Mouse (Mus musculus) forebrain, embryonic 11.5 days (tissue): ENCODE measurements around the gene Ctbp2. TPM values are rescaled to one million over a fixed set of nuclear protein-coding genes. Genes with fewer than 3 reads are reported as not detected.

ENCODE experiments used
- ATAC-seq: fragments of 200-750 bp; cut with Nextera tagmentation; replicated peaks from 2 replicates; pipeline ENCODE4 v1.8.0; 2017; ENCODE audit warnings: moderate TSS enrichment; ENCODE audit not compliant: low FRiP score
- DNase-seq: peaks from one replicate; pipeline ENCODE4 v3.0.0-alpha.2; 2017; ENCODE audit warnings: low spot score
- H3K27ac ChIP-seq: fragments of 300-500 bp; sonication (generic); 2 replicates; pipeline ENCODE4 v1.5.1; 2014; ENCODE audit warnings: low read depth, low read length
- H3K27me3 ChIP-seq: fragments of 300-500 bp; sonication (generic); 2 replicates; pipeline ENCODE4 v1.6.1; 2014; ENCODE audit warnings: mild to moderate bottlenecking, low read length, mixed read lengths; ENCODE audit not compliant: control insufficient read depth, insufficient read depth
- H3K36me3 ChIP-seq: fragments of 300-500 bp; sonication (generic); 2 replicates; pipeline ENCODE4 v1.6.1; 2014; ENCODE audit warnings: mild to moderate bottlenecking, low read length, moderate library complexity, mixed read lengths; ENCODE audit not compliant: control insufficient read depth, insufficient read depth
- H3K4me1 ChIP-seq: fragments of 300-500 bp; sonication (generic); replicated peaks from 2 replicates; pipeline ENCODE4 v1.6.1; 2014; ENCODE audit warnings: low read length, mixed read lengths; ENCODE audit not compliant: control insufficient read depth, insufficient read depth
- H3K4me2 ChIP-seq: fragments of 300-500 bp; sonication (generic); 2 replicates; pipeline ENCODE4 v1.6.1; 2014; ENCODE audit warnings: low read depth, mild to moderate bottlenecking, low read length, moderate library complexity, mixed read lengths; ENCODE audit not compliant: severe bottlenecking
- H3K4me3 ChIP-seq: fragments of 300-500 bp; sonication (generic); 2 replicates; pipeline ENCODE4 v1.5.1; 2014; ENCODE audit warnings: low read depth, low read length
- H3K9ac ChIP-seq: fragments of 300-500 bp; sonication (generic); 2 replicates; pipeline ENCODE4 v1.6.1; 2014; ENCODE audit warnings: low read length
- H3K9me3 ChIP-seq: fragments of 300-500 bp; sonication (generic); 2 replicates; pipeline ENCODE4 v1.6.1; 2016; ENCODE audit warnings: low read length, mixed read lengths; ENCODE audit not compliant: control insufficient read depth
- WGBS: fragments of 180-500 bp; shearing (Covaris S2); extraction: QIAGEN DNeasy Blood & Tissue Kit; methylation state at CpG from one replicate; pipeline ENCODE4 v1.1.7; 2014; 5-methylcytosine and 5-hydroxymethylcytosine counted together
- polyA plus RNA-seq: library from polyadenylated mRNA; unstranded; fragments of >200 nt; fragmentation: Nextera tagmentation; extraction: Ambion mirVana; gene quantifications from 2 replicates; pipeline ENCODE4 v1.2.1, GENCODE M21; 2014

Ctbp2 gene
- polyA plus RNA-seq, 1 experiment from 2014 or later, result 137 TPM

DNA sequence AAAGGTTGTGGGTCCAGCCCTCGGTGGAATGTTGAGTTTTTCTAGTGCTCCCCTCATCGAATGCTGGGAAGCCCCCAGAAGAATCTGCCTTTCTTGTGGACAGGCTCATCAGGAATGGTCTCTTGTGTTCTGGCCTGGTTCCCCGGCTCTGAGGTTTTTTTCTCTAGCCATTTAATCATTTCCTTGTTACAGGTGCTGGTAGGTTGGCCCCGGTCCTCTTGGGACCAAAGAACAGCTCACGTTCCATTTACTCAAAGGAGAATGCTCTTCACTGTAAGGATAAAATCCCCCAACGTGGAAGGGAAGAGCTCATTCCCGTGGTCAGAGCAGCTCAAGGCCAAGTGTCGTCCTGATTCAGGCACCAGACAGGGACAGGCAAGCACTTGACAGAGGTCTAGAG is 114.5 kb downstream of the Ctbp2 start:
- WGBS, result 85% methylated on average over 8 of the region's 8 CpGs
- DNase-seq, result no peak
- Histone ChIP-seq H3K4me3 (no peak overlapping the region), H3K4me1 (peaks cover 10% of the 10 kb centered on the region), H3K9me3 (no peaks in the 10 kb centered on the region), H3K36me3 (no peaks in the 10 kb centered on the region), H3K27me3 (no peaks in the 10 kb centered on the region), H3K9ac (no peak overlapping the region), H3K4me2 (no peak overlapping the region), H3K27ac (no peak overlapping the region)
- no peak for ATAC-seq

DNA sequence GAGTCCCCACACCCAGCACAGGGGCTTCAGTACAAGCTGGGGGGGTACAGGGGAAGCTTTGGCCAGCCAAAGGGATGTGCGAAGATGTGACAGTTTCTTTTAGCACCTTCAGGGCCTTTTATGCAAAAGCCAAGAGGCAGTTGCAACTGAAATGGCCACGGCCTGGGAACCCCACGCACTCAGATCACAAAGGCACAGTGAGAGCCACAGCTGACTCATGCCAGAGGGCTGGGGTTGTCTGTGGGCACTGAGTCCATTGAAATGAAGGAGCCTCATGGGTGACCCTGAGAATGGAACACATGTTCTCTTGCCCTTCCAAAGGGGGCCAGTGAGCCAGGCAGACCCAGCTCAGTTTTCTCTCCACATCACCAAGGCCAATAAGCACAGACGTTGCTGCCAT is 115.5 kb downstream of the Ctbp2 start:
- no peak overlapping the region for H3K4me2 ChIP-seq
- H3K27me3 ChIP-seq, result no peaks in the 10 kb centered on the region
- no peaks in the 10 kb centered on the region for H3K9me3 ChIP-seq
- no peak overlapping the region for H3K9ac ChIP-seq
- H3K4me1 ChIP-seq, result peaks cover 6% of the 10 kb centered on the region
- ATAC-seq (no peak), DNase-seq (no peak)
- no peak overlapping the region for H3K4me3 ChIP-seq
- H3K36me3 ChIP-seq, result no peaks in the 10 kb centered on the region
- H3K27ac ChIP-seq, result no peak overlapping the region
- WGBS, result 82% methylated on average over 4 of the region's 4 CpGs

DNA sequence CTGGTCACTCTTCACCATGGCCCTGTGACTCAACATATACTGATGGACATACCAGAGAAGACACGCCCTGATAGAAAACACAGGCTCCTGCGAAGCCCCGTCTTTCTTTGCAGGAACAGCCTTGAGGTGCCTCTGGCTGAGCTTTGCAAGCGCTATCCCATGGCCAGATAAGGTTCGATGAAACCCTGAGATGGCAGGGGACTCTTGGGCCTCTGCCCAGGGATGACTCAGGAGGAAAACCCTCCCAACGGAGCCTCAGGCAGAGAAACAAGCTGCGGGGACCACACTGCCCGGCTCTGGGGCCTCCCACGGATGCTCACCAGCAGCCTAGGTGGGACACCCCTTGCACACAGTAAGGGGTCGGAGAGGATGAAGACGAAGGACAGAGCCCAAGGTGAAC is 116.8 kb downstream of the Ctbp2 start:
- ATAC-seq (no peak), DNase-seq (no peak)
- H3K4me1 ChIP-seq, result no peaks in the 10 kb centered on the region
- no peaks in the 10 kb centered on the region for H3K36me3 ChIP-seq
- no peaks in the 10 kb centered on the region for H3K9me3 ChIP-seq
- no peak overlapping the region for H3K27ac ChIP-seq
- WGBS, result 82% methylated on average over 11 of the region's 11 CpGs
- no peaks in the 10 kb centered on the region for H3K27me3 ChIP-seq
- H3K9ac ChIP-seq, result no peak overlapping the region
- no peak overlapping the region for H3K4me2 ChIP-seq
- H3K4me3 ChIP-seq, result no peak overlapping the region

DNA sequence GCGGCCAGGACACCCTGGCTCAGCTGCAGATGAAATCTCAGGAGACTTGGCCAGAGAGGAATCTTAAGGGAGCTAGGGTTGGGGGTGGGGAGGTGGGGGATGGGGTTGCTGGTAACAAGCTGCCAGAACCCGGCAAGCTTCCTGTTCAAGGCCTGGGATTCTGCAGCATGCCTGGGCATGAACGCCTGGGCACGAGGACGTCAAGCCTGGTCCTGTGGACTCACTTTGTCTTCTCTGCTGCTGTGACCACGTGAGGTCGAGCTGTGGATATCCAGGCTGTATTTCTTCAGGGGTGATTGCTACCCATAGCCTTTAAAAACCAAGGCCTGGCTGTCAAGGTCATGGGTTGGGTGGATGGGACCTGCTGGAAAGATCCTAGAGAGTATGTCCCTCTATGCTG is 118.4 kb downstream of the Ctbp2 start:
- no peak overlapping the region for H3K4me3 ChIP-seq
- ATAC-seq (no peak), DNase-seq (no peak)
- H3K36me3 ChIP-seq, result no peaks in the 10 kb centered on the region
- no peaks in the 10 kb centered on the region for H3K27me3 ChIP-seq
- no peaks in the 10 kb centered on the region for H3K9me3 ChIP-seq
- no peak overlapping the region for H3K27ac ChIP-seq
- no peaks in the 10 kb centered on the region for H3K4me1 ChIP-seq
- WGBS, result 89% methylated on average over 7 of the region's 7 CpGs
- no peak overlapping the region for H3K9ac ChIP-seq
- H3K4me2 ChIP-seq, result no peak overlapping the region

DNA sequence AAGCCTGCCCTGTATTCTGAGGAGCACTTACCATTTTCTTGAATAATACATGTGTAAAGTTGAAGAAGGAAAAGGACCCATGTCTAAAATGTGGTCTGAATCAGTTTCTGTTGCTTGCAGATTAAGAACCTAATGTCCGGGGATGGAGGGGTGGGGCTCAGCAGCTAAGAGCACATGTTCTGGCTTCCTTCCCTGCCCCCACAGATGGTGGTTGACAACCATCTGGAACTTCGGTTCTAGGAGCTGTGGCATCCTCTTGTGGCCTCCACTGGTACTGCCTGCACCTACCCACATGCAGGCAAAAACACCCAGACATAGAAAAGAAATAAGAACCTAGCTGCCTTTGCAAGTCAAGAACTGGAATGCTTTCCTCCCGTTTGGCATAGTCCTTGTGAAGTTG is 120.7 kb downstream of the Ctbp2 start:
- 48% methylated on average over 3 of the region's 3 CpGs for WGBS

DNA sequence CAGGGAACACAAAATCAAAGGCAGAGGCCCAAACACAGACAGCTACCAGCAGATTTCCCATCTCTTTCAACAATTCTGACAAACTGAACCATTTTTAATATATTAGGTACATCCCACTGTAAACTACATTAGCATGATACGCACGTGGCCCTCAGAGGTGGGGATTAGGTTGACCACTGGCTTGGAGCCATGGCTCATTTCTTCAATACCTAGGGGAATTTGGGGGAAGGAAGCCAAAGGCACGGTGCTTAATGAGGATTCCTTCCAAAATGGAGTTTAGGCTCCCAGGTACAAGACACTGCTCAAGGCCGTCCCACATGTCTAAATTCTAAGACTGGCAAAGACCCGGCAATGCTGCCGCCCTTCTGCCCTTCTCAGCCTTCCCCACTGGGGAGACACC is 121.9 kb downstream of the Ctbp2 start:
- Histone ChIP-seq H3K9me3 (no peaks in the 10 kb centered on the region), H3K4me3 (no peak overlapping the region), H3K36me3 (no peaks in the 10 kb centered on the region; the same call in 1 of the 2 replicates), H3K27me3 (no peaks in the 10 kb centered on the region), H3K4me1 (no peaks in the 10 kb centered on the region), H3K4me2 (no peak overlapping the region), H3K9ac (no peak overlapping the region), H3K27ac (no peak overlapping the region)
- 90% methylated on average over 6 of the region's 6 CpGs for WGBS
- ATAC-seq (no peak), DNase-seq (peak; percentile 35)

More for the DNA sequence above, 120.7 kb downstream of the Ctbp2 start:
- Histone ChIP-seq H3K27me3 (no peaks in the 10 kb centered on the region), H3K4me1 (no peaks in the 10 kb centered on the region), H3K36me3 (no peaks in the 10 kb centered on the region; the same call in 1 of the 2 replicates), H3K9me3 (no peaks in the 10 kb centered on the region), H3K4me3 (no peak overlapping the region), H3K9ac (no peak overlapping the region), H3K4me2 (no peak overlapping the region), H3K27ac (no peak overlapping the region)
- ATAC-seq, result no peak
- peak; percentile 59 for DNase-seq

DNA sequence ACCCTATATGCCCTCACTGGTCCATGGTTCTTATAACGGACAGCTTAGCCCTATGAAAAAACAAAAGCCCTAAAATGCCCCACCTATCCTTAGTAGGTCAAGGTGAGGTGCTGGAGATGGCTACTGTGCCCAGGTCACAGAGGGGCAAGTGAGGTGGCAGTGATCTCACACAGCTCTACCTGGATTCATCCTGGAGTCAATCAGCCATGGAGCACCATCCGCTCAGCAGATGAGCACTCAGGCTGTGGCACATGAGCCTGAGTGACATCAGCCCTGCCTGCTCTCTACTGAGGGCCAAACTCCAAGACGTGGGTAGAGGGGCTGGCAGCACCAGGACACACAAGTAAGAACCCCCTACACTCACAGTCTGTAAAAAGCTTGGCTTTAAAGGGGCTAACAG is 122.8 kb downstream of the Ctbp2 start:
- no peak for ATAC-seq
- H3K9me3 ChIP-seq, result no peaks in the 10 kb centered on the region
- WGBS, result 96% methylated on average over 3 of the region's 3 CpGs
- no peak overlapping the region for H3K4me2 ChIP-seq
- H3K27me3 ChIP-seq, result no peaks in the 10 kb centered on the region
- H3K27ac ChIP-seq, result no peak overlapping the region
- no peaks in the 10 kb centered on the region for H3K4me1 ChIP-seq
- H3K36me3 ChIP-seq, result no peaks in the 10 kb centered on the region; the same call in 1 of the 2 replicates
- no peak overlapping the region for H3K4me3 ChIP-seq
- peak; percentile 27 for DNase-seq
- no peak overlapping the region for H3K9ac ChIP-seq

DNA sequence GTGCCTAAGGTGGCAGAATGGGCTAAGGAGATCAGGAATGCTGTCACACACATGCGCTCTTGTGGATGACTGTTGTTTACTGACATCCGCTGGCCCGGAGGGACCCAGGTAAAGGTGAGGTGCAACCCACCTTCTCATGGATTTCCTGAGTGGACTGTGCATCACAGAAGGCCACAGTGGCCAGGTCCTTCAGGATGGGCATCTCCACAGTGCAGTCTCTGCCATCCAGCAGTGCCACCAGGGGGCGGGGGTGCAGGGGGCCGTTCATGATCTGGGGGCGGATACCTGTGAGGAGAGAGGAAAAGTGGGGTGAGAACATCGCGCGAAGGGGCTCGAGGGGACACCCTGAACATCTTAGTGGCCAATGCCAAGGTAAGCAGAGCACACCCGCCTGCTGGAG is 125.1 kb downstream of the Ctbp2 start:
- H3K4me3 ChIP-seq, result no peak overlapping the region
- H3K4me2 ChIP-seq, result no peak overlapping the region
- H3K9ac ChIP-seq, result no peak overlapping the region
- peak; percentile 42 for DNase-seq
- H3K27me3 ChIP-seq, result no peaks in the 10 kb centered on the region
- no peak for ATAC-seq
- H3K27ac ChIP-seq, result no peak overlapping the region
- no peaks in the 10 kb centered on the region for H3K9me3 ChIP-seq
- H3K36me3 ChIP-seq, result no peaks in the 10 kb centered on the region; the same call in 1 of the 2 replicates
- no peaks in the 10 kb centered on the region for H3K4me1 ChIP-seq
- WGBS, result 96% methylated on average over 11 of the region's 11 CpGs

DNA sequence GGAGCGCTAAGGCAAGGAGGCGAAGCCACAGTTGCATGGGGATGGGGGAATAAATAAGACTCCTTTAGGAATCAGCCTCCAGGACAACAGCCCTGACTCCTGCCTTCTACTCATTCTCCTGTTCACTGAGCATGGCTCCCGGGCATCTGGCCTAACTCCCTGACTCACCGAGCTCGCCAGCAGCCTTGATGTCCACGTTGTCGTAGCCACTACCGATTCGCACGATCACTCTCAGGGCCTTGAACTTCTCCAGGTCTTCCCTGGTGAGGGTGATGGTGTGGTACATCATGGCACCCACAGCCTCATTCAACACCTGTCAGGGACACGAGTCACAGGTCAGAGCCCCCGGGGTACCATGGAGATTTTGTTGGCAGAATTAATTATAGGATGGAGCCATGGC is 125.5 kb downstream of the Ctbp2 start:
- H3K4me2 ChIP-seq, result no peak overlapping the region
- WGBS, result 97% methylated on average over 12 of the region's 12 CpGs
- no peaks in the 10 kb centered on the region for H3K27me3 ChIP-seq
- H3K9me3 ChIP-seq, result no peaks in the 10 kb centered on the region
- DNase-seq (peak; percentile 44), ATAC-seq (no peak)
- H3K36me3 ChIP-seq, result no peaks in the 10 kb centered on the region; the same call in 1 of the 2 replicates
- H3K27ac ChIP-seq, result no peak overlapping the region
- no peak overlapping the region for H3K4me3 ChIP-seq
- H3K4me1 ChIP-seq, result no peaks in the 10 kb centered on the region
- no peak overlapping the region for H3K9ac ChIP-seq
